Mouse (Mus musculus): ENCODE measurements at regions not wholly inside any gene's neighbourhood (a gene's known extent, or its start where the extent isn't known, plus 50 kb on each side); places are given as distances from the start of the nearest gene placed in this dataset.

GRCm38 (mm10) chr3:118434311-118434710, 127.6 kb upstream of the Dpyd start:
- TF ChIP-seq POLR2A (IDR thresholded peaks at IDR 0.05; ENCODE audit: insufficient read depth, low read depth, low read length) (no peak), CTCF (IDR thresholded peaks at IDR 0.05; ENCODE audit: insufficient read depth, low read depth, low read length) (no peak)
